Mouse (Mus musculus) MEL (cell line): ENCODE results near the gene Pmpca. TPM values are rescaled to one million over a fixed set of nuclear protein-coding genes. Genes with fewer than 3 reads are reported as not detected.

Experiments used
- DNase-seq: peaks from one replicate; pipeline ENCODE4 v3.0.0; 2011; ENCODE audit warnings: low read depth, low spot score
- H3K27ac ChIP-seq: 2 replicates; pipeline ENCODE4 v1.5.1; 2012; ENCODE audit warnings: low read depth, mild to moderate bottlenecking, control low read depth, low read length, moderate library complexity; ENCODE audit not compliant: control insufficient read depth
- H3K27me3 ChIP-seq, 2 experiments: fragments of 150-350 bp in 1 of 2; sonication (generic) in 1 of 2; 2 replicates each; pipeline ENCODE4 v1.6.1; 2012; ENCODE audit warnings: low read length in 2 of 2, mild to moderate bottlenecking in 2 of 2, improper control_type of control experiment in 1 of 2, moderate library complexity in 1 of 2; ENCODE audit not compliant: insufficient read depth in 2 of 2, control insufficient read depth in 1 of 2
- H3K36me3 ChIP-seq, 2 experiments: 2 replicates each; pipeline ENCODE4 v1.6.1; 2012 to 2014; ENCODE audit warnings: low read length in 2 of 2, improper control_type of control experiment in 1 of 2, inconsistent platforms in 1 of 2, mild to moderate bottlenecking in 1 of 2; ENCODE audit not compliant: insufficient read depth in 2 of 2, control insufficient read depth in 1 of 2
- H3K4me1 ChIP-seq, 2 experiments: fragments of 150-350 bp in 1 of 2; sonication (generic) in 1 of 2; 2 replicates each; pipeline ENCODE4 v1.6.1; 2012; ENCODE audit warnings: low read length in 2 of 2, improper control_type of control experiment in 1 of 2, mild to moderate bottlenecking in 1 of 2; ENCODE audit not compliant: insufficient read depth in 2 of 2, control insufficient read depth in 1 of 2
- H3K4me3 ChIP-seq, 2 experiments: fragments of 150-350 bp in 1 of 2; sonication (generic) in 1 of 2; 2 replicates each; pipeline ENCODE4 v1.5.1; 2012; ENCODE audit warnings: low read depth in 2 of 2, low read length in 2 of 2, mild to moderate bottlenecking in 2 of 2, moderate library complexity in 2 of 2, control low read depth in 1 of 2, improper control_type of control experiment in 1 of 2; ENCODE audit not compliant: control insufficient read depth in 1 of 2, insufficient read depth in 1 of 2
- H3K79me2 ChIP-seq: 2 replicates; pipeline ENCODE4 v1.6.1; 2012; ENCODE audit warnings: mild to moderate bottlenecking, low read length, moderate library complexity; ENCODE audit not compliant: control insufficient read depth, poor library complexity, insufficient read depth
- H3K9ac ChIP-seq: 2 replicates; pipeline ENCODE4 v1.6.1; 2012; ENCODE audit warnings: low read depth, mild to moderate bottlenecking, control low read depth, low read length, moderate library complexity; ENCODE audit not compliant: control insufficient read depth, poor library complexity, severe bottlenecking
- H3K9me3 ChIP-seq: fragments of 150-350 bp; sonication (generic); replicated peaks from 2 replicates; pipeline ENCODE4 v1.6.1; 2012; ENCODE audit warnings: mild to moderate bottlenecking, low read length, improper control_type of control experiment, moderate library complexity; ENCODE audit not compliant: insufficient read depth
- CHD2 ChIP-seq: IDR thresholded peaks from 2 replicates; pipeline ENCODE4 v1.6.1; 2011; ENCODE audit warnings: low read length, improper control_type of control experiment
- EP300 ChIP-seq, 2 experiments: IDR thresholded peaks; 2 replicates each; pipeline ENCODE4 v1.6.1; 2011; ENCODE audit warnings: improper control_type of control experiment in 2 of 2, low read length in 2 of 2, low read depth in 1 of 2, mild to moderate bottlenecking in 1 of 2
- ETS1 ChIP-seq: IDR thresholded peaks from 2 replicates; pipeline ENCODE4 v1.6.1; 2012; ENCODE audit warnings: low read depth, mild to moderate bottlenecking, inconsistent platforms, low read length, improper control_type of control experiment, moderate library complexity
- HCFC1 ChIP-seq: IDR thresholded peaks from 2 replicates; pipeline ENCODE4 v1.6.1; 2012; ENCODE audit warnings: low read depth, mild to moderate bottlenecking, inconsistent platforms, low read length, improper control_type of control experiment, moderate library complexity
- JUND ChIP-seq: IDR thresholded peaks from 2 replicates; pipeline ENCODE4 v1.6.1; 2011; ENCODE audit warnings: low read depth, mild to moderate bottlenecking, improper control_type of control experiment, low read length
- MAX ChIP-seq: IDR thresholded peaks from 2 replicates; pipeline ENCODE4 v1.6.1; 2011; ENCODE audit warnings: low read length, improper control_type of control experiment
- MXI1 ChIP-seq: IDR thresholded peaks from 2 replicates; pipeline ENCODE4 v1.6.1; 2011; ENCODE audit warnings: mild to moderate bottlenecking, low read depth, low read length, improper control_type of control experiment
- MYC ChIP-seq: IDR thresholded peaks from 2 replicates; pipeline ENCODE4 v1.6.1; 2011; ENCODE audit warnings: low read depth, mild to moderate bottlenecking, low read length, improper control_type of control experiment, moderate library complexity
- NRF1 ChIP-seq: IDR thresholded peaks from 2 replicates; pipeline ENCODE4 v1.6.1; 2014; ENCODE audit warnings: low read depth, mild to moderate bottlenecking, inconsistent platforms, low read length, improper control_type of control experiment, moderate library complexity; ENCODE audit not compliant: poor library complexity, insufficient read depth, severe bottlenecking
- POLR2A ChIP-seq, 2 experiments: IDR thresholded peaks; 2 replicates each; pipeline ENCODE4 v1.6.1; 2011 to 2012; ENCODE audit warnings: low read length in 2 of 2, mild to moderate bottlenecking in 2 of 2, control low read depth in 1 of 2, improper control_type of control experiment in 1 of 2, low read depth in 1 of 2, moderate library complexity in 1 of 2; ENCODE audit not compliant: control insufficient read depth in 1 of 2, insufficient read depth in 1 of 2, poor library complexity in 1 of 2
- POLR2AphosphoS2 ChIP-seq: IDR thresholded peaks from 2 replicates; pipeline ENCODE4 v1.6.1; 2011; ENCODE audit warnings: low read length, improper control_type of control experiment
- RAD21 ChIP-seq: IDR thresholded peaks from 2 replicates; pipeline ENCODE4 v1.6.1; 2011; ENCODE audit warnings: mild to moderate bottlenecking, low read depth, low read length, improper control_type of control experiment
- UBTF ChIP-seq: IDR thresholded peaks from 2 replicates; pipeline ENCODE4 v1.6.1; 2012; ENCODE audit warnings: low read depth, mild to moderate bottlenecking, inconsistent platforms, low read length, improper control_type of control experiment, moderate library complexity, borderline replicate concordance; ENCODE audit not compliant: insufficient read depth
- ZC3H11A ChIP-seq: IDR thresholded peaks from 2 replicates; pipeline ENCODE4 v1.6.1; 2012; ENCODE audit warnings: low read depth, mild to moderate bottlenecking, inconsistent platforms, low read length, improper control_type of control experiment
- polyA plus RNA-seq, 2 experiments: library from polyadenylated mRNA; stranded (reverse) in 1 of 2; unstranded in 1 of 2; fragments of >175 nt in 1 of 2; fragments of >200 nt in 1 of 2; gene quantifications; 2 replicates each; pipeline versions ENCODE4 v1.2.1 to v1.2.4; 2012; ENCODE audit warnings: low replicate concordance in 2 of 2, low read depth in 1 of 2; ENCODE audit not compliant: insufficient read length in 2 of 2, insufficient read depth in 1 of 2, missing spikeins in 1 of 2
- total RNA-seq: library from RNA; depleted of rRNA; stranded (reverse); fragments of 300-350 nt; gene quantifications from 2 replicates; pipeline ENCODE4 v1.2.3, GENCODE M21; 2012

Gene Pmpca
- total and polyA plus RNA-seq, 3 experiments: 46.4 to 166 (median 96.5) TPM

GRCm38 (mm10) chr2:26398978-26399377, 9.8 kb downstream of the Pmpca start:
- DNase-seq: no peak
- Histone ChIP-seq H3K9ac (no peak overlapping the region), H3K27ac (no peak overlapping the region), H3K36me3 (peaks cover 0 to 18% of the 10 kb centered on the region in 2 experiments; a peak in 2 of 4 replicates), H3K9me3 (no peaks in the 10 kb centered on the region), H3K4me3 (no peak overlapping the region), H3K27me3 (no peaks in the 10 kb centered on the region), H3K79me2 (no peaks in the 10 kb centered on the region), H3K4me1 (no peaks in the 10 kb centered on the region)
- TF ChIP-seq JUND: no peak
- TF ChIP-seq POLR2A (IDR thresholded peaks at IDR 0.05; ENCODE audit: control insufficient read depth in 1 of 2, insufficient read depth in 1 of 2, low read depth in 1 of 2, low read length in 2 of 2, poor library complexity in 1 of 2): 0 out of 4 replicates have a peak, but pooled peaks of 1 of the 2 experiments have one; percentile 21

- H3K36me3 ChIP-seq: peaks cover 0 to 16% of the 10 kb centered on the region in 2 experiments; a peak in 2 of 4 replicates
- no peaks in the 10 kb centered on the region for H3K4me1 ChIP-seq
- no peak overlapping the region for H3K9ac ChIP-seq
- no peak for DNase-seq
- no peaks in the 10 kb centered on the region for H3K27me3 ChIP-seq
- no peak overlapping the region for H3K27ac ChIP-seq
- H3K79me2 ChIP-seq: no peaks in the 10 kb centered on the region; the same call in 1 of the 2 replicates
- no peak overlapping the region for H3K4me3 ChIP-seq
- TF ChIP-seq MYC: no peak
- TF ChIP-seq RAD21: no peak
- TF ChIP-seq ETS1: no peak
- TF ChIP-seq MXI1: no peak
- no peak for TF ChIP-seq UBTF
- TF ChIP-seq HCFC1: no peak
- no peak for TF ChIP-seq MAX
- no peak for TF ChIP-seq NRF1
- no peak for TF ChIP-seq CHD2
- TF ChIP-seq ZC3H11A: no peak
- no peak for TF ChIP-seq EP300 (IDR thresholded peaks at IDR 0.05; ENCODE audit: low read depth in 1 of 2, low read length in 2 of 2)
- no peak for TF ChIP-seq POLR2AphosphoS2
- H3K9me3 ChIP-seq: no peaks in the 10 kb centered on the region
Measured at GRCm38 (mm10) chr2:26399647-26400046, 10.5 kb downstream of the Pmpca start.

- no peak overlapping the region for H3K4me3 ChIP-seq
- no peaks in the 10 kb centered on the region for H3K4me1 ChIP-seq
- no peak for TF ChIP-seq ETS1
- TF ChIP-seq, all 39 proteins: peak for 0
- Histone ChIP-seq H3K9ac (no peak overlapping the region), H3K36me3 (peaks cover 0 to 15% of the 10 kb centered on the region in 2 experiments; a peak in 2 of 4 replicates), H3K27me3 (no peaks in the 10 kb centered on the region), H3K27ac (no peak overlapping the region), H3K79me2 (no peaks in the 10 kb centered on the region; the same call in 1 of the 2 replicates), H3K9me3 (no peaks in the 10 kb centered on the region)
- DNase-seq: no peak
Measured at GRCm38 (mm10) chr2:26400296-26400695, 11.2 kb downstream of the Pmpca start.
